Mouse (Mus musculus) liver, embryonic 14.5 days (tissue): ENCODE results near the gene Gigyf2. TPM values are rescaled to one million over a fixed set of nuclear protein-coding genes. Genes with fewer than 3 reads are reported as not detected.

ENCODE experiments used
- ATAC-seq: fragments of 200-750 bp; cut with Nextera tagmentation; 2 replicates; pipeline ENCODE4 v1.8.0; 2017; ENCODE audit warnings: moderate number of reproducible peaks, mild to moderate bottlenecking, moderate library complexity; ENCODE audit not compliant: insufficient read depth
- DNase-seq, 3 experiments: peaks; one replicate each; pipeline ENCODE4 v3.0.0-alpha.2; 2012 to 2013; ENCODE audit warnings: low read depth in 3 of 3, low spot score in 3 of 3
- H3K27ac ChIP-seq: fragments of 300-500 bp; sonication (generic); 2 replicates; pipeline ENCODE4 v1.5.1; 2014; ENCODE audit warnings: moderate library complexity, mild to moderate bottlenecking, control low read depth, inconsistent platforms
- H3K27me3 ChIP-seq: fragments of 300-500 bp; sonication (generic); 2 replicates; pipeline ENCODE4 v1.6.1; 2014; ENCODE audit warnings: mild to moderate bottlenecking, low read length, moderate library complexity; ENCODE audit not compliant: control insufficient read depth, insufficient read depth
- H3K36me3 ChIP-seq: fragments of 300-500 bp; sonication (generic); replicated peaks from 2 replicates; pipeline ENCODE4 v1.6.1; 2014; ENCODE audit warnings: low read depth; ENCODE audit not compliant: control insufficient read depth, insufficient read depth
- H3K4me1 ChIP-seq, 2 experiments: fragments of 200-500 bp in 1 of 2; fragments of 300-500 bp in 1 of 2; sonication (generic) in 1 of 2; replicated peaks; 2 replicates each; pipeline ENCODE4 v1.6.1; 2012 to 2014; ENCODE audit warnings: antibody characterized with exemption in 1 of 2, inconsistent platforms in 1 of 2, low read length in 1 of 2; ENCODE audit not compliant: control insufficient read depth in 2 of 2, insufficient read depth in 2 of 2
- H3K4me2 ChIP-seq: fragments of 300-500 bp; sonication (generic); 2 replicates; pipeline ENCODE4 v1.6.1; 2014; ENCODE audit warnings: low read depth, mild to moderate bottlenecking, control low read depth, moderate library complexity
- H3K4me3 ChIP-seq, 2 experiments: fragments of 200-500 bp in 1 of 2; fragments of 300-500 bp in 1 of 2; sonication (generic) in 1 of 2; 2 replicates each; pipeline ENCODE4 v1.5.1; 2012 to 2014; ENCODE audit warnings: low read depth in 2 of 2, low read length in 2 of 2, mild to moderate bottlenecking in 2 of 2, control low read depth in 1 of 2, inconsistent platforms in 1 of 2, moderate library complexity in 1 of 2; ENCODE audit not compliant: insufficient read depth in 1 of 2
- H3K9ac ChIP-seq: fragments of 300-500 bp; sonication (generic); replicated peaks from 2 replicates; pipeline ENCODE4 v1.6.1; 2014; ENCODE audit warnings: mild to moderate bottlenecking, control low read depth, moderate library complexity
- H3K9me3 ChIP-seq: fragments of 300-500 bp; sonication (generic); 2 replicates; pipeline ENCODE4 v1.6.1; 2016; ENCODE audit warnings: low read length, mixed read lengths; ENCODE audit not compliant: control insufficient read depth
- CTCF ChIP-seq: IDR thresholded peaks from 2 replicates; pipeline ENCODE4 v1.5.1; 2016; ENCODE audit warnings: antibody characterized with exemption, low read depth, control low read depth
- EP300 ChIP-seq: IDR thresholded peaks from 2 replicates; pipeline ENCODE4 v1.6.1; 2016; ENCODE audit warnings: antibody characterized with exemption, low read depth
- WGBS: fragments of 180-500 bp; shearing (Covaris S2); extraction: QIAGEN DNeasy Blood & Tissue Kit; methylation state at CpG from one replicate; pipeline ENCODE4 v1.1.7; 2014; ENCODE audit not compliant: insufficient replicate concordance; 5-methylcytosine and 5-hydroxymethylcytosine counted together
- polyA plus RNA-seq, 2 experiments: library from polyadenylated mRNA; depleted of rRNA in 1 of 2; stranded (reverse) in 1 of 2; unstranded in 1 of 2; fragments of >200 nt; fragmentation: Nextera tagmentation in 1 of 2; extraction: Ambion mirVana in 1 of 2; gene quantifications; 2 replicates each; pipeline versions ENCODE4 v1.2.1 to v1.2.3; 2012 to 2014

Gene Gigyf2
- polyA plus RNA-seq, 2 experiments: 11.2 to 17.9 TPM

- no peak overlapping the region for H3K4me3 ChIP-seq
- no peak overlapping the region for H3K9ac ChIP-seq
- no peak overlapping the region for H3K27ac ChIP-seq
- WGBS: 43% methylated on average over 3 of the region's 3 CpGs
- DNase-seq: no peak
- no peak for ATAC-seq
- no peak for TF ChIP-seq CTCF
- no peak for TF ChIP-seq EP300
- H3K9me3 ChIP-seq: no peaks in the 10 kb centered on the region; the same call in 1 of the 2 replicates
- no peak overlapping the region for H3K4me2 ChIP-seq
- H3K36me3 ChIP-seq: no peaks in the 10 kb centered on the region
- no peaks in the 10 kb centered on the region for H3K27me3 ChIP-seq
- H3K4me1 ChIP-seq: no peaks in the 10 kb centered on the region
These were observed 10.1 kb upstream of the Gigyf2 start for GRCm38 (mm10) chr1:87316672-87317071.

- TF ChIP-seq EP300 (no peak), CTCF (no peak)
- Histone ChIP-seq H3K27ac (no peak overlapping the region), H3K9me3 (no peaks in the 10 kb centered on the region; the same call in 1 of the 2 replicates), H3K4me1 (no peaks in the 10 kb centered on the region), H3K4me2 (no peak overlapping the region), H3K9ac (no peak overlapping the region), H3K27me3 (no peaks in the 10 kb centered on the region), H3K4me3 (no peak overlapping the region), H3K36me3 (no peaks in the 10 kb centered on the region)
- no peak for ATAC-seq
- no peak for DNase-seq
- 0% methylated on average over 1 of the region's 1 CpGs for WGBS
These were observed 5.7 kb upstream of the Gigyf2 start for GRCm38 (mm10) chr1:87321071-87321470.

- H3K36me3 ChIP-seq: no peaks in the 10 kb centered on the region
- no peak overlapping the region for H3K9ac ChIP-seq
- no peak overlapping the region for H3K4me2 ChIP-seq
- H3K9me3 ChIP-seq: no peaks in the 10 kb centered on the region; the same call in 1 of the 2 replicates
- DNase-seq (no peak), ATAC-seq (no peak)
- peaks cover 0 to 5% of the 10 kb centered on the region in 2 experiments; a peak in 2 of 4 replicates for H3K4me1 ChIP-seq
- TF ChIP-seq CTCF (no peak), EP300 (no peak)
- no peak overlapping the region for H3K4me3 ChIP-seq
- WGBS: 64% methylated on average over 3 of the region's 3 CpGs
- H3K27ac ChIP-seq: no peak overlapping the region
- no peaks in the 10 kb centered on the region for H3K27me3 ChIP-seq
These were observed 4.0 kb upstream of the Gigyf2 start for GRCm38 (mm10) chr1:87322778-87323177.

GRCm38 (mm10) chr1:87324649-87325048 lies 2.1 kb upstream of the Gigyf2 start:
- no peaks in the 10 kb centered on the region; the same call in 1 of the 2 replicates for H3K9me3 ChIP-seq
- H3K27ac ChIP-seq: no peak overlapping the region
- no peak overlapping the region for H3K9ac ChIP-seq
- H3K36me3 ChIP-seq: no peaks in the 10 kb centered on the region
- no peaks in the 10 kb centered on the region for H3K27me3 ChIP-seq
- TF ChIP-seq CTCF (no peak), EP300 (no peak)
- no peak for ATAC-seq
- no peak overlapping the region for H3K4me2 ChIP-seq
- peaks cover 7 to 11% of the 10 kb centered on the region in 2 experiments for H3K4me1 ChIP-seq
- H3K4me3 ChIP-seq: no peak overlapping the region
- no peak for DNase-seq

- no peak for TF ChIP-seq CTCF
- no peak for TF ChIP-seq EP300
These were observed 515 bp downstream of the Gigyf2 start for GRCm38 (mm10) chr1:87327165-87327861.

More at GRCm38 (mm10) chr1:87327165-87327861, 515 bp downstream of the Gigyf2 start:
- H3K4me3 ChIP-seq: peak overlapping the region; percentile 79 to 81
- H3K4me1 ChIP-seq: peaks cover 8 to 11% of the 10 kb centered on the region in 2 experiments
- H3K9me3 ChIP-seq: no peaks in the 10 kb centered on the region
- H3K27ac ChIP-seq: peak overlapping the region; percentile 46
- peak overlapping the region; percentile 90 for H3K4me2 ChIP-seq
- H3K36me3 ChIP-seq: peaks cover under 1% of the 10 kb centered on the region; the same call in 1 of the 2 replicates
- H3K9ac ChIP-seq: peak overlapping the region; percentile 84
- ATAC-seq (peak; percentile 79), DNase-seq (peak; percentile 15 to 41 (median 28))
- WGBS: under 1% methylated on average over 53 of the region's 53 CpGs
- no peaks in the 10 kb centered on the region for H3K27me3 ChIP-seq
